Mouse (Mus musculus): ENCODE data around the gene Ate1. TPM values are rescaled to one million over a fixed set of nuclear protein-coding genes. Genes with fewer than 3 reads are reported as not detected.

The Ate1 gene
- polyA plus RNA-seq, 1 experiment from 2014 or later = 53.0 TPM

Other genes with a start within 250 kb of the Ate1 start
- gene Nsmce4a, start 52.7 kb upstream of the Ate1 start, polyA plus RNA-seq (2014; fragmentation: Nextera tagmentation; extraction: Ambion mirVana) = 189 and 194 TPM in 2 replicates
- gene Tacc2, start 57.1 kb upstream of the Ate1 start, polyA plus RNA-seq (2014; fragmentation: Nextera tagmentation; extraction: Ambion mirVana) = 56.6 and 62.6 TPM in 2 replicates